Mouse (Mus musculus) MN1 (cell line): ENCODE data around the gene Sdad1.
A peak's percentile ranks its signal among the peaks of the same experiment; 100 is the strongest.

Experiments
- DNase-seq: peaks from one replicate; pipeline ENCODE4 v3.0.0-alpha.2; 2016; ENCODE audit warnings: low spot score

The Sdad1 gene

DNA sequence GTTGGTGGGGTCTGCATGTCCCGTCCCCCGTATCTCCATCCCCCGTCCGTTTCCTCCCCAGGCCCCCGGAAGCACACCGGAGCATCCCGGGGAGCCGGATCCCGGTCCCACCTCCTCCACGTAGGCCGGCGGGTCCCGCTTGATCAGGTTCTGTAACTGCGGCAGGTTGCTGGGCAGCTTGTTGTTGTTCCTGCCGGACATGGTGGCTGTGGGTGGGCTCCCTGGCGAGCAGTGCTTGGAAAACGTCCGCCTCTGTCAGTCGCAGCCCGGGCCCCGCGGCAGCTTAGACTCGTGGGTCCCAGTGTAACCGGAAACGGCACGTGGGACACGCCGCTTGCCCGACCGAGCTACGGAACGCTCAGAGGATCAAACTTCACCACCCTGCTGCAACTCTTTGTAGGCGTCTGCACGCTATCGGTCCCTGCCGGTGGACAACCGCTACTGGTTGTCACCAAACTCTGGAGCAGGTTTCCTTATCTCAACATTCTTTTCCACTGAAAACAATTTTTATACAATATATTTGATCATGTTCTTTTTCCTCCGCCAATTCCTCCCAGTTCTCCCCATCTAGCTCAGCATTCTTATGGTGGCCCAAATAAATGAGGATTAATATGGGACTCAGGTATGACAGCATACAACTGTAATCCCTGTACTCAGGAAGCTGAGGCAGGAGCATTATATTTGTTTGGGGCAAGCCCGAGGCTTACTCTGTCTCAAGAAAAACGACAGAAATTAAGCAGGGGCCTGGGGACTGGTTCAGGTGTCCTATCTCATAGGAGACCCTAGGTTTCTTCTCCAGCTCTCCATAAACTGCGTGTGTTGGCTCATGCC lies at the start of gene Sdad1:
Gene Sdad1, minus strand, starts transcription at position 799 of the 831 bp plus-strand sequence.
- DNase-seq, result peak; percentile 93

DNA sequence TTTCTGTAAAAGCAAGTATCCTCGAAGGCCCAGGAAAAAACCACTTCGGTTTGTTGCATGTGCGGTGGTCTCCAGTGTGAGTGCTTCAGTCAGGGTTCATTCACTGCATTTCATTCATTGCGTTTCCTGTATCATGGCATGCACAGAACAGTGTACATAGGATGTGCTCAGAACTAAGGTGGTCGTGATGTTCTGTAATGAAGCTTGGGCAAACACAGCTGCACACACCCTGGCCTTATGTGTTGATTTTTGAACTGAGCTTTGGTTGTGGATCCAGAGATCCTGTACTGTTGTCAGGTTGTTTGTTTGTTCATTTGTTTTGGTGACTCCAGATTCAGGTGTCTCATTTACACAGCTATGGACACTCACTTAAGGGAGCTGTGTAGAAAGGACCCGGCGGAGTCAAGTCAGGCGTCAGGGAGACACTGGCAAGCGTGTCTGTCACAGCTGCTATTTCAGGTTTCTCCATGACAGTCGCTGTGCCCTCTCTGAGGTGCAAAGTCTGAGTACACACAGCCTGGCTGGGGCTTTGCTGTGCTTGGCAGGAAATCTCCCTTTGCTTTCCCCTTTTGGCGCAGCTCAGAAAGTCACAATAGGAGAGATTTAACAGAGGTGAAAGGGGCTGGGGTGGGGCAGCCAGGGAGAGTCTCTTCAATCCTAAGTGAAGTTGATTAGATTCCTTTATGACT lies 48.6 kb upstream of the Sdad1 start:
- DNase-seq, result no peak

DNA sequence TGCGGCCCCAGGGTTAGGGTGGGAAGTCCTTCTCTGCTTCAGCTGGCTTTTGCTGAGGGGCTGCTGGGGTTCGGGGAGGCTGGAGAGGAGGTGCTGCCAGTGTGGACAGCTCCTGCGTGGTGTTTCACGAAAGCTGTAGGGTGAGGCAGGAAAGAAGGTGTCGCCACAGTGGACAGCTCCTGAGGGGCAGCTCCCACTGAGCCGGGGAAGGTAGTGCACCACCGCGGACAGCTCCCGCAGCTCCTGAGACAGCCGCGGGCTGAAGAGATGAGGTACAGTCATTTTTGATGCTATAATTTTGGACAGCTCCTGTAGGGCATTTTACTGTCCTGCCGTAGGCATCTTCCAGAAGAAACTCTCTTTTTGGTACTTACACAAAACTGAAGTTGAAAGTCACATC lies 47.8 kb upstream of the Sdad1 start:
- no peak for DNase-seq

DNA sequence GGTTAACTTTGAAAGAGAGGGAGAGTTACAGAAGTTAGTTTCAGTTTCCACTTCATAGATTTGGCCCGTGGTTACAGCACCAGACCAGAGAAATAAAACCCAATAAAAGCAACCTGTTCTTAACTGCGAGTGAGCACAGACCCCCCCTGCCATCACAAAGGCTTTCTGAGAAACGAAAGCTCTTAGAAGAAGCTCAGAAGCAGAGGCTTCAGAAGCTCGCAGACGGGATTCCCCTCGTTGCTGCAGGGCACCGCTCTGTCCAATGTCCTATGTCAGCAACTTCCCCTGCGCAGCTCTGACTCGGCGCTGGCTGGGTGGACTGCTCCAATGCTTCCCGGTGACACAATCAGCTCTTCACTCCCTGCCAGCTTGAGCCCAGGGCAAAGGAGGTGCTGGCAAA lies 43.2 kb upstream of the Sdad1 start:
- DNase-seq, result peak; percentile 65

DNA sequence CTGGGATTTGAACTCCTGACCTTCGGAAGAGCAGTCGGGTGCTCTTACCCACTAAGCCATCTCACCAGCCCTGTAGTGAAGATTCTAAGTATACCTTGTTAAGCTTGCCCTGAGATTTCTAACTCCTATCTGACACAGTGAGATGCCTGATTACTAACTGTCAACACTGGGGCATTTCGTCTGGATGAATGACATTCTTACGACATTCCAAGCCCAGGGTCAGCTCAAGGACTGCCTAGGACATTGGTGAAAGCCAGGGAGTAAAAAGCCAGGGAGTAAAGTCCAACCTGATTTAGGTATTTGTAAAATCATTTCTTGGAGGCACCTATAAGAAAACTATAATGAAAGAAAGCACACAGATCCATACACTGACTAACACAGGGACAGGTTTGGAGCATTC lies 42.4 kb upstream of the Sdad1 start:
- peak; percentile 32 for DNase-seq

DNA sequence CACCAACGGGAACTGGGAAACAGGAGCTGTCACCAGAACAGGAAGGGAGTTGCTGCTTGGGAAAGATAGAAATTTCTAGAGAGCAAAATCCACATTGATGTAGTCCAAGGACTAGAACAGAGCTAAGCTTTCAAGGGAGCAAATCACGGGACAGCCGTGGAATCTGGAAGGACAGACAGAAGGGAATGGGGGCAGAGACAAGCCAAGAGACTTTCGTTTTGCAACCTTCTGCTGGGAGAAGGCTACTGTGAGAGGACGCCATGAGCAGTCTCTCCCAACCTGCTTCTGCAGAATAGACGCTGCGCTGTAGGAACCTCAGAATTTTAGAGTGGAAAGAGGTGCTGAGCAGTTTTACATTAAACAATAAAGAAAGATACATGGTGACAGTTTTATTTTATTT lies 39.5 kb upstream of the Sdad1 start:
- no peak for DNase-seq

DNA sequence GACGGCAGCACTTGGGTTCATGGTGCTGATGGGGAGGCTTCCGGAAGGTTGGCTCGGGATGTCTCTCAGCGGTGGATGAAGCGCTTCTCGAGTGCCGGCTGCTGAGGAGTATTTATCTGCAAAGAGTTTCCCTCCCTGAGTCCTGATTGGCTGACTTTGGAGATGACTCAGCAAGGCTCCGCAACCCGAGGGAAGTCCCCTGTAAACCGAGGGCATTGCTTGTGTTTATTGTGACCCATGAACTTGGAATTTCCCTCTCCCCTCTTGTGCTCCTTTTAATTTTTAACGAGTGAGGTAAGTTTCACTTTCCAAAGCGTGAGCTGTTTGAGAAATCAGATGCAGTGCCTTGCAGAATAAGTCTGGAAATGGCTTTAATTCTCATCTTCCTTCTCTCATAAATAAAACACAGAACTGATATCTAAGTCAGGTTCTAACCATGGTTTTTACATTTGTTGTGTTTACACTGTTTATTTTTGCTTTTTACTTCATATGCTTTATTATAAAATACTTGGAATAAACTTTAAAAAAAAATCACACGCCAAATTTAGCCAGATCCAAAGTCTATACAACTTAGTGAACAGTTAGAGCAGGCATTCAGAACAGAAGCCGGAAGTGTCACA lies 38.6 kb upstream of the Sdad1 start, which contains the start of gene Cxcl10:
Gene Cxcl10, minus strand, starts transcription at position 96 of the 620 bp plus-strand sequence.
- peak; percentile 76 for DNase-seq

DNA sequence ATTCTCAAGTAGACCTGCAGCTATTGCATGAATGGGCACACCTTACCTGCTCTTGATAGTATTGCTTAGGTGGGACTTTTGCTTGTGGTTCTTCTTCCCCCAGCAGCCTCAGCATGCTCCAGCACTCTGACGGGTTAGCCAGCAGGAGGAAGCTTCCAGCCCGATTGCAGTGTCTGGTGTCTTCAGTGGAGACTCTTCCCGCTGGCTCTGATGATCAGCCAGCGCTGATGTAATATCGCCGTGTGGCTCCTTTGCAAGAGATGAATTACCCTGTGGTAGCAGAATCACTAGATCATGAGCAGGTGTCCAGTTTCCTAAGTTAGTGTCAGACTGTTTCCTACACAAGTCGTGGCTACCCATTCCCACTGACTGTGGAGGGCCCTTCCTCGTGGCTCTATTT lies 34.7 kb upstream of the Sdad1 start:
- DNase-seq, result no peak

DNA sequence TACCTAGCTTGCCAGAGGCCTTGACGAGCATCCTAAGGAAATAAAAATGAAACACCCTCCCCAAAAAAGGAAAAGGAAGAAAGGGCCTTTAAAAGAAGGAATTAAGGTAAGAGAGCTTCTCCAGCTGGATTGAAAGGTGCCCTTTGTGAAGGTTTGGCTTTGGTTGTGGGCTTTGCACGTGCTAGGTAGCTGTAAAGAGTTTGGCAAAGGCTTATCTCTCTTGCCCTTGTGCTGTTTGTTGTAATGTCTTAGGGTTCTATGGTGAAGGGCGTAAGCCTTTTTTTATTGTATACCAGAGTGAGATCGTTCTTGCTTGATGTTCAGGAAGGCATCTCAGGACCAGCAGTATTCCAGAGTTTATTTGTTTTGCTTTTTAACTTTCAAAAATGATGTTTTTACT lies 30.3 kb upstream of the Sdad1 start:
- no peak for DNase-seq

DNA sequence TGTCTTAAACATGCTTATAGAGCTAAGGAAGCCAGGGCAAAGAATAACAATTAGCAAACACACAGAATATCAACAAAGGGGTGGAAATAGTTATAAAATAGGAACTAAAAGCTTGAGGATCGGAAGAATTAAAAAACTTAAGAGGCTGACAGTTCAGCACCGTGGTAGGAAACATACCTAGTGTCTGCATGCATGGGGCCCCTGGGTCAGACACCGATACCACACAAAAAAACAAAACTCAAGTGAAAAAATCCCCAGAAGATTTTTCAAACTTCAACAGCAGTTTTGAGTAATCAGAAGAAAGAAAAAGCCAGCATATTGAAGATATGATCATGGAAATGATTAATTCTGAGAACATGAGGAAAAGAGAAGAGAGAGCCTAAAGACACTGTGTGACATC lies 26.5 kb upstream of the Sdad1 start:
- DNase-seq, result no peak

DNA sequence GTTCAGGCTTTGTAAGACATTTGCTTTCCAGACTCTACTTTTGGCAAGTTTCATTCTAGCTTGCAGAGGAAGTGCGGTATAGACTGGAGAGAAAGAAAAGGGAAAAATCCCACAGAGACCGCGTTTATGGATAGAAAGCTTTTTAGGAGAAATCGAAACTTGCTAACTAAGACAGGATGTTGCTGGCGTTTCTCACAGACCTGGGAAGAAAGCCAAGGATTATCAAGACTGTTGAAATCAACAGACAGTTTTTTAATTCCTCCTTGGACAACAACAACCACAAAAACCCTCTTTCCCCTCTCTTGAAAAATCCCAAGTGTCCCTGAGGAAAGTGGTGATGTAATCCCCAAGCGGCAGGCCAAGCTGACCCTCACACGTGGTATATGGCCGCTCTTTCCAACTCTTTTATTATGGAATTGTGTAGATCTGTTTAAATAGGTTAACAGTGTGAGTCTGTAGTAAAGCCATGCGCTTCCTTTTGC lies 22.1 kb upstream of the Sdad1 start:
- peak; percentile 80 for DNase-seq

DNA sequence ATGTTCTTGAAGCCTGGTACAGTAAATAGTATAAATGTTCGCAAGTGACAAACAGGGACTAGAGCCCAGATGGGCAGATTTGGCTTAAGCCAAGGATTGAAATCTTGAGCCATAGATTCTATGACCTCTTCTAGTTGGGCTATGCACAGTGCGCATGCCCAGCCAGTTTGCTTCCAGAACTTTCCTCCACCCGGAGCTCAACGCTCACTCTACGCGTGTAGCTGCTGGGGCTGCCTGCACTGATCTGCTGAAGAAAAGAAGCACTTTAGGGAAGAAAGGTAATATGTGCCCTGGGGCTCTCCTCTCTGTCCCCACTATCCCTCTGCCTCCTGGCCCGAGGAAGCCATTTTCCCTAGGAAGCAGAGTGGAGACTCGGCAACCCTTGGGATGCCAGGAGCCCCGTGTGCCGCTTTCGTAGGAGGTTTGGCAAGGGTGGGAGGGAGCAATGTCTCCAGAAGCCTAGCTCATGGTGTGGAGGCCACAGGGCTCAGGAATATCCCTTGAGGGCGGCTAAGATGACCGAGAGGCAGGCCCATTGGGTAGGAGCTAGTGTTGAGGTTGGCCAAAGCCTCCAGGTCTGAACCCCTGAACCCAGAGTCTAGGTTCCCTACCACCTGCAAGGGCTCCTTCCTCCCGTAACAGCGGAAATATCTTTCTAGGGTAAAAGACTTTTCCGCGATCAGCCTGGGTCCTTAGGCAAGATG lies 21.5 kb upstream of the Sdad1 start, which contains the start of gene Art3:
Gene Art3, plus strand, starts transcription at position 193 of the 704 bp plus-strand sequence.
- no peak for DNase-seq

DNA sequence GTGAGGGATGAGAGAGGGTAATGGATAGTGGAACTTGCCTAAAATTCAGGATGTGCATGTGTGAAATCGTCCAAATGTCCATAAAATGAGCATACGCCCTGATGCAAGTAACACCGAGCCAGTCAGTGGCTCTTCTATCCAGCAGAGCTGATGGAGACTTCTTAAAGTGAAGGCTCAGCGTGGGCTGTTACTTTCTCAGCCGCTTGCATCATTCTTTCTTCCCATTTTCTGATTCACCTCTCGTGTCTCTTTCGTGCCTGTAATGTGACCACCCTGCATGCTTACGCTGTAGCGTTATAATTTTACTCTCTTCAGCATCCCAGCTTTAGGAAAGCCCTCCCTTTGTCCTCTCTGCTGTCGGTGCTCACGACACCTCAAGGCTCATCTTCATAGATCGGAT lies 20.8 kb upstream of the Sdad1 start:
- no peak for DNase-seq

DNA sequence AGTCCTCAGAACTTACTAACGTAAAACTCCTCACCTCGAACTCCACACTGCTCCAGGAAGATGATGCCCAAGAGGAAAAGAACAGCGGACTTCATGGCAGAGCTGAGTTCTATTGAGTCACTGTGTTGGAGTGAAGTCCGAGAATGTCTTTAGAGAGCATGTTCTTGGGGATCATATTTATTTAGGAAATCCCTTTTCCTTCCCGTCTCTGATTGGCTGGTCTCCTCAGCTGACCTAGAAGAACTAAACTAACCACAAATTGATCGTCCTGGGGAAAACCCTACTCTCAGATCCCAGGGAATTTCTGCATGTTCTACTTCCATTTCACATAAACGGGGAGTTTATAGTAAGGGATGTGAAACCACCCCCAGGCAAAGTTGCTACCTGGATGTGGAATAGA lies 17.6 kb upstream of the Sdad1 start, which contains the start of gene Cxcl9:
Gene Cxcl9, minus strand, starts transcription at position 151 of the 400 bp plus-strand sequence.
- DNase-seq, result no peak

DNA sequence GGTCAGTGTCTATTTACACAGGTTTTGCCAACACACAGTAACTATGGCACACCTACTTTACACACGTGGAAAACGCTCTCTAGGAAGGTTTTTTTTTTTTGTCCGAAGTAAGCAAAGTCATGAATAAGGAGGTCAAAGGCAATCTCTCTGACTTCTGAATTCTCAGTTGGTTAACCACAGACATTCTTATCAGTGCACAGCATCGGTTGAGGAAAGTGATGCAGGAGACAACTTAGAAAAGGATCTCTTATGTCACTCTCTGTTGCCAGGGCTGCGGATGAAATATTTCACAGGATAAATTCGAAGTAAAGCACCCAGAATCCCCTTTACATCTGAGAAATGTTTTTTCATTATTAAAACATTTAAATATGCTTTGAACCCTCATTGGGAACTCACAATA lies 17.1 kb upstream of the Sdad1 start:
- DNase-seq, result no peak

DNA sequence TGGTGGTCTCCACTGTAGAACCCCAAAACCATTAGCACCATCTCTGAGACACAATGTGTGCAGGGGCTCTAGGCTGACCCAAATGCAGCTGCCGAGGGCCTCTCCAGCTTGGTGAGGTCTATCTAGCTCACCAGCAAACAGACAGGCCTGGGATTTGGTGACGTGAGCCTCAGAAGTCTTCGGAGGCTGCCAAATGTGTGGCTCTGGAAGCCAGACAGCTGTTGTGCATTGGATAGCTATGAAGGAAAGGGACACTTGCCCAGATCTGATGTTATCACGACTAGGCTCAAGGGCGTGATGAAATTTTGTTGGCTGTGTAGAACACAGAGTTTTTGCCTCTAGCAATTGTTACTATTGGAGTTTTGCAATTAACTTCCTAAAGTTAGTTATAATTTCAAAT lies 13.0 kb upstream of the Sdad1 start:
- DNase-seq, result peak; percentile 87

DNA sequence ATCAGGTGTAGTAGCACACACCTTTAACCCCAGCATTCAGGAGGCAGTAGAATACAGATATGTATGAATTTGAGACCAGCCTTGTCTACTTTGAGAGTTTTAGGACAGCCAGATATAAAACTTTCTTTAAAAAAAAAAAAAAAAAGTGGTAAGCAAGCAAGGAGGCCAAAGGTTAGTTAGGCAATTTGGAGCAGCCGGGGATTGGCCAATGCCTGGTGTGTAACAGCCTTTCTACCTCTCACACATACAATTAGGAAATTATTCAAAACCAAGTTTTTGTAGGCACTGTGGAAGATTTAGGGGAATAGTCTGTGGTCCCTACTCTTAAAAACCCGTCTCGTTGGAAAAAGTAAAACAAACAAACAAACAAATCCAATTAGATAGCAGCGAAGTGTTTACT lies 12.3 kb upstream of the Sdad1 start:
- DNase-seq, result no peak

DNA sequence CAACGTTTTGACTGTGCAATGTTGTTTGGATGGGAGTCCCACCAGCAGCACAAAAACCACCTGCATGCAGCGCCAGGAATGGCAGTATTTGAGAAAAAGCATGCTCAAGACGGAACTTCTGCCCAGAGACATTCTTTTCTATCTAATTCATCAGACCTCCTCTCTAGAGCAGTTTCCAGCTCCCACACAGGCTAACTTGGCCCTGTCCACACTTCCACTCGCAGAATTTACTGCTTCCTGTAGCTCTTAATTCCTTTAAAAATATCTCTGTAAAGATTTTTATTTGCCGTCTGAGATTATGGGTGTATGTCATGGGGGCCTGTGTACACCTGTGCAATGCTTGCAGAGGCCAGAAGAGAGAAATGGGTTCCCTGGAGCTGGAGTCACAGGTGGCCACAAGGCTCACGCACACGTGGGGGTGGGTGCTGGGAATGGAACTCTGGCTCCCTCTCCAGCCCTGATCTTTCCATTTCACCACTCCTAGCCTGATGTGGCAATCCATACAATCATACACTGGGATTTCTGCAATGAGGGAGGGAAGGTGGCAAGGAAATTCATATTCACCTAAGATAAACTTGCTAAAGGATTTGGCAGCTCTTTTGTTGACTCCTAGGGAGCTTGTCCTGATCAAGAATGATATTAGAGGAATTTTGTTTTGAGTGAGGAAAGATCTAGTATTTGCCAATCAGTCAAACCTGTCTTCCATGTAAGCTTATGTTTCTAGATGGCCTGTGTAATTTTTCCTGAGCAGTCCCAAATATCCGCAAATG lies 11.5 kb upstream of the Sdad1 start:
- no peak for DNase-seq

DNA sequence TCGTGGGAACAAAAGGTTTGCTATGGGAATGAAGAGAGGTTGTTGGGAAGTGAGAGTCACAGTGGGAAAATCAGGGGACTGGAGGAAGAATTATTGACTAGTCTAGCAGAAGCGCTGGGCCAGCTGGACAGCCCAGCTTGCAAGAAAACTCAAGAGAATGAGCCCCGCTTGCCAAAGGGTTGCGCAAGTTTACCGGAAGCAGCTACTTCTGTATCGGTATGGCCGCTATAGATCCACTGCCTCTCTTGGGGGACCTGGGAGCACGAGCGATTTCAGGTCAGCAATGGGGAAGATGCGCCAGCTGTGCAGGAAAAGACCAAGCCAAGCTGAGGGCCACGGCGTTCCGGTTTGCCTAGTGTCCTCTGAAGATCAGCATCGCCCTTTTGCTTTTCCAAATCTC lies 8.3 kb upstream of the Sdad1 start:
- DNase-seq, result no peak

DNA sequence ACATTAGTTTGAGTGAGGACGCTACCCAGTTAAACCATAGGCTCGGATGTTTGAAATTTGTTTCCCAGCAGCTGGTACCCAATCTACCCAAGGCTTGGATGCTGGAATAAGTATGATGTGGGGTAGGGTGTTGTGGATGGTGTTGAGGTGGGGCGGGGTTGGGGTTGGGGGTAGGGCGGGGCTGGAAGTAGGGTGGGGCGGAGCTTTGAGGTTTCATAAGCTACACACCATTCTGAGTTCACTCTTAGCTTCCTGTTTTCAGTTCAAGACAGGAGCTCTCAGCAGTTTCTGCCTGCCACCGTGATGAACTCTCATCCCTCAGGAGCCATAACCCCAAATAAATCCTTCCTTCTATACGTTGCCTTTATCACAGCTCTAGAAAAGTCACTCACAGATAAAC lies 7.8 kb upstream of the Sdad1 start:
- no peak for DNase-seq

DNA sequence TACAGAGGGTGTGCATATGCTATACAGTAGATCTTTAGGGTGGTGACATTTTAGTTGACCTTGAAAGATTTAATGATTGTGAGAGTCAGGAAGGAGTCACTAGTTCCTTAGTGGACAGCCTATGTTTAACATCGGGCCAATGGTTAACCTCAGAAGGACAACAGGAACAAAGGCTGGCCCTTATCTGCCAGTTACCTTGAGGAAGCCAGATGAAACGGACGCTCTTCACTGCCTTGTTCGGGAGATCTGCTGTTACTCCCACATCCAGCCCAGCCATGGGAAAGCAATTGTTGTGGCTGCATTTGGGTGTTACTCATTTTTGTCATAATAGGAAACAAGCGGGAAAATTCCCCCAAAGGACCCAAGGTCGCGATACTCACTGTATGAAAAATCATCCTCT lies 3.5 kb upstream of the Sdad1 start:
- DNase-seq, result no peak
